Mouse (Mus musculus) lung, embryonic 16.5 days (tissue): ENCODE data around the gene Serpinf1. TPM values are rescaled to one million over a fixed set of nuclear protein-coding genes. Genes with fewer than 3 reads are reported as not detected.
A peak's percentile ranks its signal among the peaks of the same experiment; 100 is the strongest.
"Not testable (repeated sequence)": the region's sequence is repeated elsewhere in the genome, so short reads cannot be mapped to it uniquely, and the experiment has no call there.

Experiments used
- ATAC-seq: fragments of 200-750 bp; cut with Nextera tagmentation; 2 replicates; pipeline ENCODE4 v1.8.0; 2017; ENCODE audit warnings: low read depth, mild to moderate bottlenecking, moderate library complexity
- H3K27ac ChIP-seq: fragments of 300-500 bp; sonication (generic); 2 replicates; pipeline ENCODE4 v1.5.1; 2014; ENCODE audit warnings: mild to moderate bottlenecking, control low read depth, low read length
- H3K27me3 ChIP-seq: fragments of 300-500 bp; sonication (generic); 2 replicates; pipeline ENCODE4 v1.6.1; 2014; ENCODE audit warnings: low read depth, low read length, mixed read lengths; ENCODE audit not compliant: control insufficient read depth, insufficient read depth
- H3K36me3 ChIP-seq: fragments of 300-500 bp; sonication (generic); 2 replicates; pipeline ENCODE4 v1.6.1; 2014; ENCODE audit warnings: low read length; ENCODE audit not compliant: control insufficient read depth, insufficient read depth
- H3K4me1 ChIP-seq: fragments of 300-500 bp; sonication (generic); replicated peaks from 2 replicates; pipeline ENCODE4 v1.6.1; 2014; ENCODE audit warnings: low read length, mixed read lengths; ENCODE audit not compliant: control insufficient read depth, insufficient read depth
- H3K4me2 ChIP-seq: fragments of 300-500 bp; sonication (generic); 2 replicates; pipeline ENCODE4 v1.6.1; 2014; ENCODE audit warnings: low read depth, low read length, control low read depth
- H3K4me3 ChIP-seq: fragments of 300-500 bp; sonication (generic); 2 replicates; pipeline ENCODE4 v1.5.1; 2014; ENCODE audit warnings: mild to moderate bottlenecking, low read length, control low read depth
- H3K9ac ChIP-seq: fragments of 300-500 bp; sonication (generic); 2 replicates; pipeline ENCODE4 v1.6.1; 2014; ENCODE audit warnings: low read length, control low read depth
- H3K9me3 ChIP-seq: fragments of 300-500 bp; sonication (generic); 2 replicates; pipeline ENCODE4 v1.6.1; 2016; ENCODE audit warnings: low read length; ENCODE audit not compliant: control insufficient read depth
- WGBS: fragments of 180-500 bp; shearing (Covaris S2); extraction: QIAGEN DNeasy Blood & Tissue Kit; methylation state at CpG from one replicate; pipeline ENCODE4 v1.1.7; 2014; 5-methylcytosine and 5-hydroxymethylcytosine counted together
- polyA plus RNA-seq: library from polyadenylated mRNA; unstranded; fragments of >200 nt; fragmentation: Nextera tagmentation; extraction: Ambion mirVana; gene quantifications from 2 replicates; pipeline ENCODE4 v1.2.1, GENCODE M21; 2015

The Serpinf1 gene
- polyA plus RNA-seq, 1 experiment from 2014 or later: 61.3 TPM

DNA sequence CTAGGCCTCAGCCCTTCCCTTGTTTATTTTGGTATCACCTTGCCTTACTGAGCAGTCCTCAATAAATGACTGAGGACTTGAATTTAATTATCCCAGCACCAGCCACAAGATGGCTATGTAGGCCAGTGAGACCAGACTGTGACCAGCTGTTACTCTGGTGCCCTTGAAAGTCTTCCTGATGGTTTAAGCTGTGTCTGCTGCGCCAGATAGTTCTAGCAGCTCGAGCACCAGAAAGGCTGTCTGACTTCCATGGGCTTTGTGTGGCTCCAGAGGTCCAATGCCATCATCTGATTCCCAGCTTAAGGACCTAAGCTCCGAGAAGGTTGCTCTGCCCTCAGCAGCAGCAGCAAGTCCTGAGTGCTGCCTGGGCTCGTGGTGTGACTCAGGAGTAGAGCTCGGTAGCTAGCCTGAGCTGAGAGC, 20.2 kb downstream of the Serpinf1 start:
- H3K9ac ChIP-seq: no peak overlapping the region
- no peaks in the 10 kb centered on the region for H3K36me3 ChIP-seq
- no peak overlapping the region for H3K4me2 ChIP-seq
- peak; percentile 75 for ATAC-seq
- H3K27me3 ChIP-seq: no peaks in the 10 kb centered on the region
- no peak overlapping the region for H3K27ac ChIP-seq
- no peak overlapping the region for H3K4me3 ChIP-seq
- H3K9me3 ChIP-seq: no peaks in the 10 kb centered on the region
- H3K4me1 ChIP-seq: no peaks in the 10 kb centered on the region; the same call in 1 of the 2 replicates
- 47% methylated on average over 5 of the region's 5 CpGs for WGBS

DNA sequence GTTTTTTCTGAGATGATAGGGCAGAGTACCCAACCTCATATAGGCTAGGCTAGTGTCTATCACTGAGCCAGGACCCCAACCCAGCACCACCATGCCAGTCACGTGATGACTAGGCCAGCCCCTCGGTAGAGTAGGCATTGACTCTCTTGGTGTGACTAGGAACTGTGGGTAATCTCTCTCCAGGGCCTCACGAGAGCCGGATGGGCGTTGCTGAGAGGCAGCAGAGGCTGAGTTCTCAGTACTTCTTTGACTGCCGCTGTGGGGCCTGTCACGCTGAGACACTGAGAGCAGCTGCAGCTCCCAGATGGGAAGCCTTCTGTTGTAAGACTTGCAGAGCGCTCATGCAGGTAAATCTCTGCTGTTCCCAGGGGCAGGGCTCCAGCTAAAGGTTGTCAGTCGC, 22.4 kb downstream of the Serpinf1 start:
- 70% methylated on average over 9 of the region's 9 CpGs for WGBS
- H3K4me1 ChIP-seq: no peaks in the 10 kb centered on the region; the same call in 1 of the 2 replicates
- ATAC-seq: no peak
- H3K27ac ChIP-seq: no peak overlapping the region
- no peak overlapping the region for H3K4me2 ChIP-seq
- H3K27me3 ChIP-seq: no peaks in the 10 kb centered on the region
- H3K36me3 ChIP-seq: no peaks in the 10 kb centered on the region
- H3K9ac ChIP-seq: no peak overlapping the region
- no peak overlapping the region for H3K4me3 ChIP-seq
- H3K9me3 ChIP-seq: no peaks in the 10 kb centered on the region

DNA sequence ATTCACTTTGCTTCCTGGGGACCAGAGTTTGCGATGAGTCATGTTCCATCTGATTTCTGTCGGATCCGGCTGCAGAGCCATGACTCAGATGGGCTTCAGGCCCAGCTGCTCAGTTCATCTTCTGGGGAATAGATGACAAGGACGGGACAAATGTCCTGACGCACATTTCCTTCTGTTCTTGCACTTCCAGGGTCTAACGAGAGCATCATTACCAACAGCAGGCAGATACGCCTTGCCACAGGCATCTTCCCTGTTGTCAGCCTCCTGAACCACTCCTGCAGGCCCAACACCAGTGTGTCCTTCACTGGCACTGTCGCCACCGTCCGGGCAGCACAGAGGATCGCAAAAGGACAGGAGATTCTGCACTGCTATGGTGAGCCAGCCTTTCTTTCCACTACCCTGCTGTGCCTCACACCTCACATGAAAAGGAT, 23.1 kb downstream of the Serpinf1 start:
- no peak overlapping the region for H3K4me2 ChIP-seq
- no peak overlapping the region for H3K4me3 ChIP-seq
- no peak overlapping the region for H3K27ac ChIP-seq
- no peaks in the 10 kb centered on the region for H3K27me3 ChIP-seq
- no peak for ATAC-seq
- no peaks in the 10 kb centered on the region for H3K36me3 ChIP-seq
- H3K9me3 ChIP-seq: no peaks in the 10 kb centered on the region
- no peak overlapping the region for H3K9ac ChIP-seq
- WGBS: 83% methylated on average over 11 of the region's 11 CpGs
- no peaks in the 10 kb centered on the region; the same call in 1 of the 2 replicates for H3K4me1 ChIP-seq

DNA sequence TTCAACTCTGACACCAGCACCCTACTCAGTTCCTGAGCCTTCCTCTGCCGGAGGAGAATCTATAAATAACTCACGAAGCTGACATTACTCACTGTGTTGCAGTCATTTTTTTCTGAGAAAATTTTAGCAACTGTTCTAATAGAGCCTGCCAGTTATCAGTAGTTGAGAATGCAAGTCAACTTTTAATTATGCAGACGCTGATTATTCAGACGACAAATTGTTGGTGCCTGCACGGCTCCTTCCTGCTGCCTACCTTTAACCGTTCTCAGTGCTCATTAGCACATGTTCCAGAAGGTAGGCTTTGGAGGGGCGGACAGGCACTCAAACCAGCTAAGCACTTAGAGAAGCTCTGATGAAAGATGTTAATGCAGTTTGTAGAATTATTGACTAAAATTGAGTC, 25.0 kb downstream of the Serpinf1 start:
- no peaks in the 10 kb centered on the region for H3K36me3 ChIP-seq
- H3K4me3 ChIP-seq: no peak overlapping the region
- 71% methylated on average over 7 of the region's 7 CpGs for WGBS
- H3K27me3 ChIP-seq: no peaks in the 10 kb centered on the region
- no peak overlapping the region for H3K4me2 ChIP-seq
- ATAC-seq: no peak
- H3K9ac ChIP-seq: no peak overlapping the region
- H3K27ac ChIP-seq: no peak overlapping the region
- H3K4me1 ChIP-seq: no peaks in the 10 kb centered on the region
- no peaks in the 10 kb centered on the region for H3K9me3 ChIP-seq

DNA sequence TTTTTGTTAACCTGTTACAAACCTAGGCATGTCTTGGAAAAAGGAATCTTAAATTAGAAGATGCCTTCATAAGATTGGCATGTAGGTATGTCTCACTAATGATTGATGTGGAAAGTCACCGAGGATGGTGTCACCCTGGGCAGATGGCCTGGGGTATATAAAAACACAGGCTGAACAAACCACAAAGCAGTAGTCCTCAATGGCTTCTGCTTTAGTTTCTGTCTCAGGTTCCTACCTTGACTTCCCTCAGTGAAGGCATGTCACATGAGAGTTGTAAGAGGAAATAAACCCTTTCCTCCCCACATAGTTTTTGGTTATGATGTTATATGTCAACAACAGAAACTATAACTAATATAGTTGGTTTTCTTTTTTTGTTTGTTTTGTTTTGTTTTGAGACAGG, 26.9 kb downstream of the Serpinf1 start:
- H3K4me2 ChIP-seq: no peak overlapping the region
- no peak overlapping the region for H3K9ac ChIP-seq
- H3K27ac ChIP-seq: no peak overlapping the region
- no peaks in the 10 kb centered on the region for H3K4me1 ChIP-seq
- 78% methylated on average over 1 of the region's 1 CpGs for WGBS
- no peaks in the 10 kb centered on the region for H3K27me3 ChIP-seq
- no peaks in the 10 kb centered on the region for H3K9me3 ChIP-seq
- H3K4me3 ChIP-seq: no peak overlapping the region
- H3K36me3 ChIP-seq: no peaks in the 10 kb centered on the region
- no peak for ATAC-seq

DNA sequence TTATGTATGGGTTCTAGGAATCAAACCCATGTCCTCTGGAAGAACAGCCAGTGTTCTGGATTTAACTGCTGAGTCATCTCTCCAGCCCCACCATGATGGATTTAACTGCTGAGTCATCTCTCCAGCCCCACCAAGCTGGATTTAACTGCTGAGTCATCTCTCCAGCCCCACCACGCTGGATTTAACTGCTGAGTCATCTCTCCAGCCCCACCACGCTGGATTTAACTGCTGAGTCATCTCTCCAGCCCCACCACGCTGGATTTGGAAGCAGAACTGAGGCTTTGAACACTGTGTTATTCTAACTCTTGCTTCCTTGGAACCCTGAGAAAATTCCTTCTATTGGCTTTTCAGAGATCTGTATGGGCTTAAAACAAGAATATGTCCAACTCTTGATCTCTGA, 39.0 kb downstream of the Serpinf1 start:
- H3K4me3 ChIP-seq, H3K27ac ChIP-seq, H3K4me1 ChIP-seq, ATAC-seq, H3K9ac ChIP-seq, H3K4me2 ChIP-seq, H3K9me3 ChIP-seq, H3K36me3 ChIP-seq, H3K27me3 ChIP-seq: not testable (repeated sequence)
- WGBS: 39% methylated on average over 3 of the region's 3 CpGs

DNA sequence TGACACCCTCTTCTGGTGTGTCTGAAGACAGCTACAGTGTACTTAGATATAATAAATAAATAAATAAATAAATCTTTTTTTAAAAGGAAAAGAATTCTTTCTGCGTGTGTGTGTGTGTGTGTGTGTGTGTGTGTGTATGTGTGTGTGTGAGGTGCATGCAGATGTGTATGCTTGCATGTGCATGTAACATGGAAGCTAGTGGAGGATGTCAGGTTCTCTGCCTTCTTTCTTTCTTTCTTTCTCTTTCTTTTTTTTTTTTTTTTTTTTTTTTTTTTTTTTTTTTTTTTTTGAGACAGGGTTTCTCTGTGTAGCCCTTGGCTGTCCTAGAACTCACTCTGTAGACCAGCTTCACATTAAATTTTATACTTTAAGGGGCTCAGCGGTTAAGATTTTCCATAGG, 43.7 kb downstream of the Serpinf1 start:
- H3K27ac ChIP-seq, H3K4me3 ChIP-seq, H3K36me3 ChIP-seq, H3K9ac ChIP-seq, H3K9me3 ChIP-seq, H3K4me2 ChIP-seq, H3K4me1 ChIP-seq, H3K27me3 ChIP-seq, ATAC-seq: not testable (repeated sequence)
- WGBS: 86% methylated on average over 2 of the region's 2 CpGs

DNA sequence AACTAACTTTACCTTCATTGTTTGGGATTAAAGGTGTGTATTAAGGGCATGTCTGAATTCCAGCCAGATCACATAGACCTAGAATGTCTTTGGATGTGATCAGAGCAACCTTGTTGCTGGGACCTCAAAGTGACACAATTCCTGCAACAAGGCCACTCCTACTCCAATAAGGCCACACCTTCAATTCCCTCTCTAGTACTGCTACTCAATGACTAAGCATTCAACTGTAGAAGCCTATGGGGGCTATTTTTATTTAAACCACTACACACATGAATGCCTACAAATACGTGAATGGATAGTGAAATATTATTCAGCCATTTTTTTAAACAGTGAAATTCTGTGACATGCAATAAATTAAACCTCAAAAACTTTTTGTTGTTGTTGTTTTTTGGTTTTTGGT, 45.4 kb downstream of the Serpinf1 start:
- WGBS: 81% methylated on average over 1 of the region's 1 CpGs
- no peaks in the 10 kb centered on the region for H3K36me3 ChIP-seq
- ATAC-seq: no peak
- H3K4me2 ChIP-seq: no peak overlapping the region
- no peaks in the 10 kb centered on the region for H3K27me3 ChIP-seq
- no peaks in the 10 kb centered on the region for H3K9me3 ChIP-seq
- H3K4me3 ChIP-seq: no peak overlapping the region
- no peak overlapping the region for H3K27ac ChIP-seq
- H3K4me1 ChIP-seq: no peaks in the 10 kb centered on the region
- H3K9ac ChIP-seq: no peak overlapping the region
